In the genomic region with DNA sequence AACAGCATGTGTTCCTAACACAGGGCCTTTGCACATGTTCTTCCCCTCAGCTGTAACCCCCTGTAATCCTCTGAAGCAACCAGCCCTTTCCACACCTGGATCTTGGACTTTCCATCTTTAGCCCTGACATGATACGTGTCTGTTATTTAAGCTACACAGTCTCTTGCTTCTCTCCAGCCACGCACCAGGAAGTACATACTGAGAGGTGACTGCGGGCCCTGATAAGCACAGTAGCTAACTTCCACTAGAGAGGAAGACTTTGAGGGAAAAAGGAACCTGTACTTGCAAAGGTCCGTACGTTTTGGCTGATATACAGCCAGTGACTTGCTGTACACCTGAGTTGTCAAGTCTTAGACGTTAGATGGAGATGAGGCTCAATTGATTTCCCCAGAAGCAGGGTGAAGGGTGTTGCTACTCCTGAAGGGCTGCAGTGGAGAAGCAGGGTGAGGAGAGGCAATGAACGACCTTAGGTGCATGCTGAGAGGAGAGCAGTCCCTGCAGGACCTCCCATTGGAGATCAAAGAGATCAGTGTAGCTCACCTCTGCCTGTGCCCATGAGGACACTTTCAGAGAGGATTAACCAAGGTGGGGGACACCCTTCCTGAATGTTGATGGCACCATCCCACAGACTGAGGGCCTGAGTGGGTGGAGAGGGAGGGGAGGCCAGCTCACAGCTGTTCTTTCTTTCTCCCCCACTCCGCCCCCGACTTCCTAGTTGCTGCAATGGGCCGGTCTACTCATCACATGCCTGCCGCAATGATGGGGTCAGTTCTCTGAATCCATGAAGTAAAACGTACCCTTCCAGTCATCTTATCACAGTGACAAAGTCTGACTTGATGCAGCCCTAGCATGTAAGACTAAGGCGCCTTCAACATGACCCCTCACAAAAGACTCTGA, we compare ENCODE assay signal across 17 mouse cellular contexts.
DNase-seq lines count a peak whose midpoint lies in the region; ATAC-seq and TF ChIP-seq lines count a peak whose summit lies in the region.
"Had no signal": no experiment of that assay in that cellular context is flagged by ENCODE, and none has a peak within 500 bp of the region (broad histone marks: within the 10 kb centered on the region; RNA-seq: fewer than 3 reads in every experiment).

No protein-coding gene starts in this region.

- no peak for DNase-seq in lung, postnatal 0 days (ENCODE audit: low spot score)
- no peak for DNase-seq in lung, postnatal 14 days
- peak; percentile 78 for DNase-seq in MEL (ENCODE audit: low read depth, low spot score)
- no peak for DNase-seq in stomach, postnatal 0 days (ENCODE audit: low spot score)
- no peak for DNase-seq in midbrain, embryonic 11.5 days (ENCODE audit: low spot score, missing footprints)
- no peak for DNase-seq in kidney, postnatal 10 days
- DNase-seq: adrenal gland, postnatal 10 days; cerebellum, adult 18-20 months; cerebellum, postnatal 36 days; thymus, postnatal 4 days had no signal

- TF ChIP-seq CTCF in lung, postnatal 0 days (IDR thresholded peaks at IDR 0.05) = no peak
- no peak for TF ChIP-seq CTCF in MEL (IDR thresholded peaks at IDR 0.05 in 2 of 3, conservative IDR thresholded peaks at IDR 0.05 in 1 of 3; ENCODE audit: control insufficient read depth in 1 of 3, insufficient read depth in 1 of 3, low read depth in 2 of 3, low read length in 3 of 3, poor library complexity in 1 of 3, severe bottlenecking in 1 of 3)
- no peak for TF ChIP-seq CTCF in intestine, postnatal 0 days (IDR thresholded peaks at IDR 0.05; ENCODE audit: low read depth)
- no peak for TF ChIP-seq CTCF in stomach, postnatal 0 days (IDR thresholded peaks at IDR 0.05; ENCODE audit: low read depth)

- no peak overlapping the region for H3K4me2 ChIP-seq in lung, postnatal 0 days (replicated peaks; ENCODE audit: low read depth, low read length)
- H3K4me2 ChIP-seq in intestine, postnatal 0 days (replicated peaks; ENCODE audit: low read depth) = no peak overlapping the region
- H3K4me2 ChIP-seq in stomach, postnatal 0 days (replicated peaks; ENCODE audit: low read depth) = no peak overlapping the region
- no peak overlapping the region for H3K4me2 ChIP-seq in midbrain, embryonic 11.5 days
- H3K4me2 ChIP-seq: forebrain, embryonic 13.5 days; heart, embryonic 13.5 days; kidney, embryonic 15.5 days; limb, embryonic 12.5 days; midbrain, embryonic 15.5 days had no signal

- no peaks in the 10 kb centered on the region for H3K79me2 ChIP-seq in MEL (ENCODE audit: control insufficient read depth, insufficient read depth, low read length, poor library complexity)

- H3K27ac ChIP-seq in lung, postnatal 0 days (ENCODE audit: low read length) = no peak overlapping the region
- peak overlapping the region; percentile 60 for H3K27ac ChIP-seq in MEL (ENCODE audit: control insufficient read depth, low read depth, low read length)
- no peak overlapping the region for H3K27ac ChIP-seq in intestine, postnatal 0 days (ENCODE audit: low read depth, low read length)
- no peak overlapping the region for H3K27ac ChIP-seq in stomach, postnatal 0 days (replicated peaks)
- H3K27ac ChIP-seq in midbrain, embryonic 11.5 days (ENCODE audit: low read depth, low read length) = no peak overlapping the region
- H3K27ac ChIP-seq: embryonic facial prominence, embryonic 10.5 days; forebrain, embryonic 13.5 days; heart, embryonic 13.5 days; kidney, embryonic 15.5 days; limb, embryonic 12.5 days; midbrain, embryonic 15.5 days had no signal

- no peak overlapping the region for H3K9ac ChIP-seq in lung, postnatal 0 days (replicated peaks; ENCODE audit: low read depth)
- peak overlapping the region; percentile 33 for H3K9ac ChIP-seq in MEL (ENCODE audit: control insufficient read depth, low read depth, low read length, poor library complexity, severe bottlenecking)
- no peak overlapping the region for H3K9ac ChIP-seq in intestine, postnatal 0 days (ENCODE audit: low read depth, low read length)
- H3K9ac ChIP-seq in stomach, postnatal 0 days (ENCODE audit: low read length) = no peak overlapping the region
- no peak overlapping the region for H3K9ac ChIP-seq in midbrain, embryonic 11.5 days (ENCODE audit: low read length)
- H3K9ac ChIP-seq: forebrain, embryonic 13.5 days; heart, embryonic 13.5 days; kidney, embryonic 15.5 days; limb, embryonic 12.5 days; midbrain, embryonic 15.5 days had no signal

- no peak overlapping the region for H3K4me3 ChIP-seq in lung, postnatal 0 days (ENCODE audit: low read depth, low read length)
- peak overlapping the region in 1 of 2 experiments; percentile 11; a peak in 1 of 4 replicates for H3K4me3 ChIP-seq in MEL (ENCODE audit: control insufficient read depth in 1 of 2, insufficient read depth in 1 of 2, low read depth in 2 of 2, low read length in 2 of 2)
- no peak overlapping the region for H3K4me3 ChIP-seq in intestine, postnatal 0 days (ENCODE audit: low read depth, low read length)
- no peak overlapping the region for H3K4me3 ChIP-seq in stomach, postnatal 0 days (ENCODE audit: low read depth, low read length)
- no peak overlapping the region for H3K4me3 ChIP-seq in midbrain, embryonic 11.5 days (ENCODE audit: low read depth, low read length)
- H3K4me3 ChIP-seq: embryonic facial prominence, embryonic 10.5 days; forebrain, embryonic 13.5 days; heart, embryonic 13.5 days; kidney, embryonic 15.5 days; limb, embryonic 12.5 days; midbrain, embryonic 15.5 days had no signal

- H3K4me1 ChIP-seq in lung, postnatal 0 days (ENCODE audit: insufficient read depth, low read depth, low read length) = no peaks in the 10 kb centered on the region; the same call in 1 of the 2 replicates
- H3K4me1 ChIP-seq in MEL (ENCODE audit: control insufficient read depth in 1 of 2, insufficient read depth in 2 of 2, low read length in 2 of 2) = peaks cover 14 to 47% of the 10 kb centered on the region in 2 experiments
- H3K4me1 ChIP-seq in intestine, postnatal 0 days (replicated peaks; ENCODE audit: control insufficient read depth, insufficient read depth, low read length) = no peaks in the 10 kb centered on the region; the same call in 1 of the 2 replicates
- 0 out of 2 replicates have a peak, but pooled peaks cover 3% of the 10 kb centered on the region for H3K4me1 ChIP-seq in stomach, postnatal 0 days (replicated peaks; ENCODE audit: control insufficient read depth, insufficient read depth)
- H3K4me1 ChIP-seq in midbrain, embryonic 11.5 days (ENCODE audit: control insufficient read depth, insufficient read depth, low read length) = peaks cover 3% of the 10 kb centered on the region; the same call in 1 of the 2 replicates

- WGBS in lung, postnatal 0 days = 66% methylated on average over 13 of the region's 13 CpGs
- 50% methylated on average over 13 of the region's 13 CpGs for WGBS in intestine, postnatal 0 days
- 73% methylated on average over 13 of the region's 13 CpGs for WGBS in stomach, postnatal 0 days
- 83% methylated on average over 13 of the region's 13 CpGs for WGBS in midbrain, embryonic 11.5 days

- TF ChIP-seq POLR2A in MEL (IDR thresholded peaks at IDR 0.05; ENCODE audit: control insufficient read depth in 1 of 2, insufficient read depth in 1 of 2, low read depth in 1 of 2, low read length in 2 of 2, poor library complexity in 1 of 2) = no peak

- H3K36me3 ChIP-seq in lung, postnatal 0 days (ENCODE audit: insufficient read depth, low read length) = no peaks in the 10 kb centered on the region
- peaks cover 0 to 29% of the 10 kb centered on the region in 2 experiments; a peak in 2 of 4 replicates for H3K36me3 ChIP-seq in MEL (ENCODE audit: control insufficient read depth in 1 of 2, insufficient read depth in 2 of 2, low read length in 2 of 2)
- no peaks in the 10 kb centered on the region for H3K36me3 ChIP-seq in intestine, postnatal 0 days (ENCODE audit: control insufficient read depth, insufficient read depth)
- H3K36me3 ChIP-seq in stomach, postnatal 0 days (ENCODE audit: control insufficient read depth, insufficient read depth, low read length) = no peaks in the 10 kb centered on the region
- no peaks in the 10 kb centered on the region for H3K36me3 ChIP-seq in midbrain, embryonic 11.5 days (ENCODE audit: control insufficient read depth, insufficient read depth, low read length)
- H3K36me3 ChIP-seq: embryonic facial prominence, embryonic 10.5 days; heart, embryonic 13.5 days; kidney, embryonic 15.5 days; limb, embryonic 12.5 days; midbrain, embryonic 15.5 days had no signal

- no peaks in the 10 kb centered on the region for H3K27me3 ChIP-seq in lung, postnatal 0 days (replicated peaks; ENCODE audit: insufficient read depth, low read length)
- H3K27me3 ChIP-seq in MEL (ENCODE audit: control insufficient read depth in 1 of 2, insufficient read depth in 2 of 2, low read length in 2 of 2) = no peaks in the 10 kb centered on the region
- H3K27me3 ChIP-seq in intestine, postnatal 0 days (replicated peaks; ENCODE audit: control insufficient read depth, insufficient read depth, low read length) = no peaks in the 10 kb centered on the region
- H3K27me3 ChIP-seq in stomach, postnatal 0 days (ENCODE audit: control insufficient read depth, insufficient read depth, low read length) = no peaks in the 10 kb centered on the region
- H3K27me3 ChIP-seq in midbrain, embryonic 11.5 days (ENCODE audit: control insufficient read depth, insufficient read depth, low read length) = no peaks in the 10 kb centered on the region
- H3K27me3 ChIP-seq: forebrain, embryonic 13.5 days; heart, embryonic 13.5 days; kidney, embryonic 15.5 days; limb, embryonic 12.5 days; midbrain, embryonic 15.5 days had no signal

- no peak for TF ChIP-seq EP300 in lung, postnatal 0 days (IDR thresholded peaks at IDR 0.05)
- TF ChIP-seq EP300 in MEL (IDR thresholded peaks at IDR 0.05; ENCODE audit: low read depth in 1 of 2, low read length in 2 of 2) = peak; percentile 49 to 64; a peak in 3 of 4 replicates
- TF ChIP-seq EP300 in stomach, postnatal 0 days (optimal IDR thresholded peaks at IDR 0.05) = no peak

- ATAC-seq in lung, postnatal 0 days = 0 out of 2 replicates have a peak, but pooled peaks have one; percentile 6
- peak; percentile 52 for ATAC-seq in intestine, postnatal 0 days
- ATAC-seq in stomach, postnatal 0 days (ENCODE audit: low FRiP score, low TSS enrichment) = peak; percentile 19
- no peak for ATAC-seq in midbrain, embryonic 11.5 days (ENCODE audit: low FRiP score)
- ATAC-seq: forebrain, embryonic 13.5 days; midbrain, embryonic 15.5 days had no signal

- no peaks in the 10 kb centered on the region for H3K9me3 ChIP-seq in lung, postnatal 0 days (ENCODE audit: low read length)
- no peaks in the 10 kb centered on the region for H3K9me3 ChIP-seq in MEL (replicated peaks; ENCODE audit: insufficient read depth, low read length)
- H3K9me3 ChIP-seq in intestine, postnatal 0 days (ENCODE audit: control insufficient read depth) = no peaks in the 10 kb centered on the region
- no peaks in the 10 kb centered on the region for H3K9me3 ChIP-seq in stomach, postnatal 0 days (ENCODE audit: control insufficient read depth, low read length)
- no peaks in the 10 kb centered on the region for H3K9me3 ChIP-seq in midbrain, embryonic 11.5 days (ENCODE audit: control insufficient read depth, low read length)
- H3K9me3 ChIP-seq: embryonic facial prominence, embryonic 10.5 days; forebrain, embryonic 13.5 days; heart, embryonic 13.5 days; limb, embryonic 12.5 days; midbrain, embryonic 15.5 days had no signal

- TF ChIP-seq RAD21 in MEL (IDR thresholded peaks at IDR 0.05; ENCODE audit: low read depth, low read length) = no peak

TF ChIP-seq in MEL, 35 proteins besides CTCF, POLR2A, EP300 and RAD21 (continues in another document):
- TF ChIP-seq MYC (IDR thresholded peaks at IDR 0.05; ENCODE audit: low read depth, low read length) (no peak), GATA1 (IDR thresholded peaks at IDR 0.05; ENCODE audit: low read depth, low read length) (peak; percentile 81)
